Mouse (Mus musculus) lung, postnatal 25 days (tissue): ENCODE measurements at regions not wholly inside any gene's neighbourhood (a gene's known extent, or its start where the extent isn't known, plus 50 kb on each side); places are given as distances from the start of the nearest gene placed in this dataset.

Experiments
- DNase-seq: peaks from one replicate; pipeline ENCODE4 v3.0.0; 2022; ENCODE audit warnings: low spot score

- no peak for DNase-seq
Observed at GRCm38 (mm10) chr10:67819534-67819933, 92.9 kb downstream of the Zfp365 start.

- no peak for DNase-seq
Observed at GRCm38 (mm10) chr10:67813901-67814300, 98.6 kb downstream of the Zfp365 start.

- DNase-seq, result peak; percentile 18
Observed at GRCm38 (mm10) chr10:67805131-67805530, 107.3 kb downstream of the Zfp365 start.

- peak; percentile 4 for DNase-seq
Observed at GRCm38 (mm10) chr10:67804637-67805036, 107.8 kb downstream of the Zfp365 start.

- DNase-seq, result no peak
Observed at GRCm38 (mm10) chr10:67802156-67802555, 110.3 kb downstream of the Zfp365 start.

GRCm38 (mm10) chr10:67801619-67802018 is 110.8 kb downstream of the Zfp365 start:
- DNase-seq, result no peak

- DNase-seq, result no peak
Observed at GRCm38 (mm10) chr10:67798991-67799390, 113.5 kb downstream of the Zfp365 start.

- DNase-seq, result no peak
Observed at GRCm38 (mm10) chr10:67793206-67793605, 119.3 kb downstream of the Zfp365 start.

GRCm38 (mm10) chr10:67789651-67790050 is 122.8 kb downstream of the Zfp365 start:
- DNase-seq, result no peak

- peak; percentile 4 for DNase-seq
Observed at GRCm38 (mm10) chr10:67788116-67788515, 124.3 kb downstream of the Zfp365 start.

GRCm38 (mm10) chr10:67785563-67785962 is 126.9 kb downstream of the Zfp365 start:
- peak; percentile 88 for DNase-seq

- DNase-seq, result no peak
Observed at GRCm38 (mm10) chr10:67778341-67778740, 134.1 kb downstream of the Zfp365 start.

- DNase-seq, result no peak
Observed at GRCm38 (mm10) chr10:67777721-67778120, 134.7 kb downstream of the Zfp365 start.

GRCm38 (mm10) chr10:67776851-67777250 is 135.6 kb downstream of the Zfp365 start:
- peak; percentile 7 for DNase-seq

GRCm38 (mm10) chr10:67771796-67772195 is 140.7 kb downstream of the Zfp365 start:
- DNase-seq, result no peak

- peak; percentile 58 for DNase-seq
Observed at GRCm38 (mm10) chr10:67766099-67766498, 146.4 kb downstream of the Zfp365 start.

- peak; percentile 16 for DNase-seq
Observed at GRCm38 (mm10) chr10:67760424-67760823, 152.0 kb downstream of the Zfp365 start.

GRCm38 (mm10) chr10:67748121-67748520 is 164.3 kb downstream of the Zfp365 start:
- no peak for DNase-seq

GRCm38 (mm10) chr10:67747461-67747860 is 165.0 kb downstream of the Zfp365 start:
- no peak for DNase-seq

- DNase-seq, result no peak
Observed at GRCm38 (mm10) chr10:67746140-67746539, 166.3 kb downstream of the Zfp365 start.

GRCm38 (mm10) chr10:67743561-67743960 is 168.9 kb downstream of the Zfp365 start:
- no peak for DNase-seq

- DNase-seq, result no peak
Observed at GRCm38 (mm10) chr10:67742824-67743223, 169.6 kb downstream of the Zfp365 start.

GRCm38 (mm10) chr10:67742305-67742704 is 170.2 kb downstream of the Zfp365 start:
- no peak for DNase-seq

- no peak for DNase-seq
Observed at GRCm38 (mm10) chr10:67739199-67739598, 173.3 kb downstream of the Zfp365 start.

- DNase-seq, result no peak
Observed at GRCm38 (mm10) chr10:67736636-67737035, 175.8 kb downstream of the Zfp365 start.
